Mouse (Mus musculus): ENCODE measurements at regions not wholly inside any gene's neighbourhood (a gene's known extent, or its start where the extent isn't known, plus 50 kb on each side); places are given as distances from the start of the nearest gene placed in this dataset.

DNA sequence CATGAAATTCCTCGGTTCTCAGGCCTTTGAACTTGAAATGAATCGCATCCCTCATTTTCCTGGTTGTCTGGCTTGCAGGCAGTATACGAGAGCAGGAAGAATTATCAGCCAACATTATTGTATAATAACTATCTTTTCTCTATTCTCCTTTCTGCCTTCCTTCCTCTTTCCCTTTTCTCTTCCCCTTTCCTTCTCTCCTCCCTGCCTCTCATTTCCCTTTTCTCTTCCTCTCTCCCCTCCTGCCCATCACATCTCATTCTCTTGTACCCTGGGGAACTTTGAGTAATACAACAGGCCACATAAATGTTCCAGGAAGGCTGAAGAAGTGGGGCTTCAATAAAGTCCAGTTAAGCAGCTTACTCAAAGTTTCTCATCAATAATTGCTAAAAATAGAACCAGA is 2831.1 kb downstream of the 9330182O14Rik start:
- DNase-seq: no peak
- intact Hi-C loops (cut with DNase I): no loop called here

All from heart, postnatal 36 days (tissue).